Mouse (Mus musculus): Measurements from ENCODE around the gene Frem1. TPM values are rescaled to one million over a fixed set of nuclear protein-coding genes. Genes with fewer than 3 reads are reported as not detected.

The Frem1 gene
- polyA plus RNA-seq, 1 experiment from 2014 or later, result 1.4 TPM

GRCm38 (mm10) chr4:82876656-82877055, 175.5 kb downstream of the Frem1 start:
- no peak for ATAC-seq
- Histone ChIP-seq H3K27me3 (ENCODE audit: control insufficient read depth, insufficient read depth, low read depth, low read length) (no peaks in the 10 kb centered on the region), H3K4me2 (ENCODE audit: low read length) (no peak overlapping the region), H3K4me3 (ENCODE audit: low read depth, low read length) (no peak overlapping the region), H3K9ac (ENCODE audit: low read depth, low read length) (no peak overlapping the region), H3K4me1 (ENCODE audit: control insufficient read depth, insufficient read depth, low read length) (peaks cover 3% of the 10 kb centered on the region; the same call in 1 of the 2 replicates), H3K27ac (ENCODE audit: low read length) (no peak overlapping the region), H3K36me3 (ENCODE audit: control insufficient read depth, insufficient read depth, low read length) (no peaks in the 10 kb centered on the region), H3K9me3 (replicated peaks; ENCODE audit: control insufficient read depth, low read length, poor library complexity, severe bottlenecking) (no peaks in the 10 kb centered on the region)
- WGBS, result 91% methylated on average over 2 of the region's 2 CpGs

DNA sequence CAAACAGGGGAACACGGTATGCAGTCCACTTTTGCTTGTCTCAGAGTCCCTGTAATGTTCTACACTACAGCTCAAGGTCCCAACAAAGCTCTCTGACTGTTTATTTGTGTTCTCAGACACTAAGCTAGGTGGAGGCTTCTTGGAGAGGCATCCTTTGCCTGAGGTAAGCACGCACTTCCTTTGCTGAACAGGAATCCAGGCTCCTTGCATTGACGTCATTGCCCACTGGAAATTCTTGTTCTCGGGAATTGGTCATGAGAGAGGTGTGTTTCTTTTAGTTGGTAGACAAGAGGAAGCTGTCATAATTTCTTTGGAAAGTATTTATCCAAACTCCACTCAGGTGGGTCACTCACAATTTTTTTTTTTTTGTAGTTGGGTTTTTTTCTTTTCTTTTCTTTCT, 176.6 kb downstream of the Frem1 start:
- no peak overlapping the region for H3K4me3 ChIP-seq (ENCODE audit: low read depth, low read length)

GRCm38 (mm10) chr4:82874791-82875190, 177.3 kb downstream of the Frem1 start:
- Histone ChIP-seq H3K36me3 (ENCODE audit: control insufficient read depth, insufficient read depth, low read length) (no peaks in the 10 kb centered on the region), H3K4me1 (ENCODE audit: control insufficient read depth, insufficient read depth, low read length) (peaks cover 3% of the 10 kb centered on the region; the same call in 1 of the 2 replicates), H3K9me3 (replicated peaks; ENCODE audit: control insufficient read depth, low read length, poor library complexity, severe bottlenecking) (no peaks in the 10 kb centered on the region), H3K4me3 (ENCODE audit: low read depth, low read length) (no peak overlapping the region), H3K4me2 (ENCODE audit: low read length) (no peak overlapping the region), H3K9ac (ENCODE audit: low read depth, low read length) (no peak overlapping the region), H3K27me3 (ENCODE audit: control insufficient read depth, insufficient read depth, low read depth, low read length) (no peaks in the 10 kb centered on the region), H3K27ac (ENCODE audit: low read length) (no peak overlapping the region)
- no peak for ATAC-seq
- WGBS, result 74% methylated on average over 4 of the region's 4 CpGs

More for the DNA sequence above, 176.6 kb downstream of the Frem1 start:
- Histone ChIP-seq H3K27ac (ENCODE audit: low read length) (no peak overlapping the region), H3K36me3 (ENCODE audit: control insufficient read depth, insufficient read depth, low read length) (no peaks in the 10 kb centered on the region), H3K9ac (ENCODE audit: low read depth, low read length) (no peak overlapping the region), H3K4me2 (ENCODE audit: low read length) (no peak overlapping the region), H3K27me3 (ENCODE audit: control insufficient read depth, insufficient read depth, low read depth, low read length) (no peaks in the 10 kb centered on the region), H3K4me1 (ENCODE audit: control insufficient read depth, insufficient read depth, low read length) (peaks cover 3% of the 10 kb centered on the region; the same call in 1 of the 2 replicates), H3K9me3 (replicated peaks; ENCODE audit: control insufficient read depth, low read length, poor library complexity, severe bottlenecking) (no peaks in the 10 kb centered on the region)
- no peak for ATAC-seq
- WGBS, result 81% methylated on average over 4 of the region's 4 CpGs

DNA sequence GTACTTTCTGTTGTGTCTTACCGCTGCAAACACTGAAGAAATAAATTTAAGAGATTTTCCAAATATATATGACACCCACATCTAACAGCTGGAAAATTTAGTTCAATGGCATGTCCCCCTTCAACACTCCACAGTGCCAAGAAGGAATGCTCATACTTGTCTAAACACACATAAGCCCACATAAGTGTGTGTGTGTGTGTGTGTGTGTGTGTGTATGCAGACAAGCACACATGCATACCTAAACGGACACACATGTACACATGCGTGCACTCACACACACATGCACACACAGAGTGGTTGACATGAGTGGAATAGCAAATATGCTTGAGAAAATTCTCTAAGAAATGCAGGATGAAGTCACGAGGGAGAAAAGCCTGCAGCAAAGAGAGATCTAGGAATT, 179.6 kb downstream of the Frem1 start:
- ATAC-seq, result no peak
- peaks cover 3% of the 10 kb centered on the region; the same call in 1 of the 2 replicates for H3K4me1 ChIP-seq (ENCODE audit: control insufficient read depth, insufficient read depth, low read length)
- no peaks in the 10 kb centered on the region for H3K27me3 ChIP-seq (ENCODE audit: control insufficient read depth, insufficient read depth, low read depth, low read length)

DNA sequence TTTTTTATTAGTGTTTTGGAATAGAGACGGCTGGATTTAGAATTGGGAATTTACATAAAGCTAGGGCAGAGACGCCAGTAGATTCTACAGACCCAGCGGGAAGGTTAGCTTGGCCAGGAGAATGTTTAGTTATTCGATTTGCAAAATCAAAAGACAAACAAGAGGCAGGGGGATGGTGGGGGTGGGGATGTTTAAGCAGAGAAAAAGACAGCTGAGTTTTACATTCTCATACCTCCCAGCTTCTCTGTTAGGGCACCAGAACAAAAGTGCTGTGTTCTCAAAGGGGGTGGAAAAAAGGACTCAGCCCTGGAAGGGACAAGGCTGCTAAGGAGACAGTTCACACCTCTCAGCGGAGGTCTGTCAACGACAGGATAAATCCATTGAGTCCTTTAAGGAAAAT, 180.0 kb downstream of the Frem1 start:
- Histone ChIP-seq H3K27me3 (ENCODE audit: control insufficient read depth, insufficient read depth, low read depth, low read length) (no peaks in the 10 kb centered on the region), H3K9me3 (replicated peaks; ENCODE audit: control insufficient read depth, low read length, poor library complexity, severe bottlenecking) (no peaks in the 10 kb centered on the region), H3K4me1 (ENCODE audit: control insufficient read depth, insufficient read depth, low read length) (peaks cover 3% of the 10 kb centered on the region; the same call in 1 of the 2 replicates), H3K27ac (ENCODE audit: low read length) (no peak overlapping the region), H3K4me2 (ENCODE audit: low read length) (no peak overlapping the region), H3K36me3 (ENCODE audit: control insufficient read depth, insufficient read depth, low read length) (no peaks in the 10 kb centered on the region), H3K9ac (ENCODE audit: low read depth, low read length) (no peak overlapping the region), H3K4me3 (ENCODE audit: low read depth, low read length) (no peak overlapping the region)
- WGBS, result 19% methylated on average over 6 of the region's 6 CpGs
- ATAC-seq, result no peak

More for the DNA sequence above, 179.6 kb downstream of the Frem1 start:
- Histone ChIP-seq H3K4me3 (ENCODE audit: low read depth, low read length) (no peak overlapping the region), H3K9ac (ENCODE audit: low read depth, low read length) (no peak overlapping the region), H3K9me3 (replicated peaks; ENCODE audit: control insufficient read depth, low read length, poor library complexity, severe bottlenecking) (no peaks in the 10 kb centered on the region), H3K27ac (ENCODE audit: low read length) (no peak overlapping the region), H3K4me2 (ENCODE audit: low read length) (no peak overlapping the region), H3K36me3 (ENCODE audit: control insufficient read depth, insufficient read depth, low read length) (no peaks in the 10 kb centered on the region)
- 77% methylated on average over 4 of the region's 4 CpGs for WGBS

- WGBS, result 92% methylated on average over 5 of the region's 6 CpGs
- no peak for ATAC-seq
These were observed 181.2 kb downstream of the Frem1 start for GRCm38 (mm10) chr4:82870931-82871330.

DNA sequence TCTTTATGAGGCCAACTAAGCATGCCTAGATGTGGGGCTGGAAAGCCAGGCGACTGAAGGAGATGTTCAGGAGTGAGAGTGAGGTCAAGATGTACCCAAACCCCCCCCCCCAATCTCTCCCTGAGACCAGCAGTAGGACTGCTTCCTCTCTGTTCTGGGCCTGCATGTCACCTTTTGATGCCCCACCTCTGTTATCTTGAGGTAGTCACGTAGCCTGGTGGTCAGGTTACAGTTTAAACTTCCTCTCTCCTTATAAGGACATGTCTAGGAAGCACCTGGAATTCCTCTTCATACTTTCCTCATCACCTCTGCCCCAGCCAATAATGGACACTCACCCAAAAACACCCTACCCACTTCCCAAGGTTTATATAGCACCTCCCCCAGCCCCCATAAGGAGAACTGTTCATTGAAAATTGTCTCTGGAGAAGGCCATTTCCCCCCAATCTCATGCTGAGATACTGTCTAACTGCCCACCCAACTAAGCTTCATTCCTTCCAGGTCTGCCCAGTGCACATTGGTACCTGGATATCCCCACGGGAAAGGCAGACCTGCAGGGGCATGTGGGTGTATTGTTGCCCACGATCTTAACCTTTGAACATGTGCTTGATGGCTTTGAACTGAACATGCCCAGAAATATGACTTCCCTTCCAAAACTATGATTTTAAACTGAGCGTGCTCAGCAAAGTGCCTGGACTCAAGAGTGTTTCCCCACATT, 184.3 kb downstream of the Frem1 start:
- Histone ChIP-seq H3K4me1 (ENCODE audit: control insufficient read depth, insufficient read depth, low read length) (peaks cover 3% of the 10 kb centered on the region; the same call in 1 of the 2 replicates), H3K4me2 (ENCODE audit: low read length) (no peak overlapping the region), H3K9ac (ENCODE audit: low read depth, low read length) (no peak overlapping the region), H3K9me3 (replicated peaks; ENCODE audit: control insufficient read depth, low read length, poor library complexity, severe bottlenecking) (no peaks in the 10 kb centered on the region), H3K36me3 (ENCODE audit: control insufficient read depth, insufficient read depth, low read length) (no peaks in the 10 kb centered on the region), H3K4me3 (ENCODE audit: low read depth, low read length) (no peak overlapping the region), H3K27ac (ENCODE audit: low read length) (no peak overlapping the region), H3K27me3 (ENCODE audit: control insufficient read depth, insufficient read depth, low read depth, low read length) (no peaks in the 10 kb centered on the region)
- WGBS, result 92% methylated on average over 5 of the region's 5 CpGs
- ATAC-seq, result no peak

More at GRCm38 (mm10) chr4:82870931-82871330, 181.2 kb downstream of the Frem1 start:
- Histone ChIP-seq H3K36me3 (ENCODE audit: control insufficient read depth, insufficient read depth, low read length) (no peaks in the 10 kb centered on the region), H3K4me3 (ENCODE audit: low read depth, low read length) (no peak overlapping the region), H3K9ac (ENCODE audit: low read depth, low read length) (no peak overlapping the region), H3K4me1 (ENCODE audit: control insufficient read depth, insufficient read depth, low read length) (peaks cover 3% of the 10 kb centered on the region; the same call in 1 of the 2 replicates), H3K4me2 (ENCODE audit: low read length) (no peak overlapping the region), H3K27me3 (ENCODE audit: control insufficient read depth, insufficient read depth, low read depth, low read length) (no peaks in the 10 kb centered on the region), H3K9me3 (replicated peaks; ENCODE audit: control insufficient read depth, low read length, poor library complexity, severe bottlenecking) (no peaks in the 10 kb centered on the region), H3K27ac (ENCODE audit: low read length) (no peak overlapping the region)

DNA sequence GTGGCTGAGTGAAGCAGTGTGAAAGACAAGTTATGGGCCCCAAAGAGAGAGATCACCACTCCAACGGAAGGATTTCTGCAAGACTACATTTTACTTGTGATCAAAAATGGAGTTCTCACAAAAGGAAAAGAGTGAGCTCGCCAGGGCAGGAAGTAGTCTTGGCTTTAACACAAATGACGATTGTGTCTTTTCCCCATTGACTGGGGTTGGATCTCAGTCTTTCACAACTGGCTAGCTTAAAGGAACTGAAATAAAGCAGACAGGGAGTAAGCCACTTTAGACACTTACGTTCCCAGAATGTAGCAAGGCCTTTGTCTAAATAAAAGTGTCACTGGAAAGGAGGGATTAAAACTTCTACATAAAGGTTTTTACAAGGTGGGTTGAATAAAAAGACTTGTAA, 185.0 kb downstream of the Frem1 start:
- Histone ChIP-seq H3K27me3 (ENCODE audit: control insufficient read depth, insufficient read depth, low read depth, low read length) (no peaks in the 10 kb centered on the region), H3K4me3 (ENCODE audit: low read depth, low read length) (no peak overlapping the region), H3K9ac (ENCODE audit: low read depth, low read length) (no peak overlapping the region), H3K27ac (ENCODE audit: low read length) (no peak overlapping the region), H3K9me3 (replicated peaks; ENCODE audit: control insufficient read depth, low read length, poor library complexity, severe bottlenecking) (no peaks in the 10 kb centered on the region), H3K4me2 (ENCODE audit: low read length) (no peak overlapping the region), H3K36me3 (ENCODE audit: control insufficient read depth, insufficient read depth, low read length) (no peaks in the 10 kb centered on the region), H3K4me1 (ENCODE audit: control insufficient read depth, insufficient read depth, low read length) (peaks cover 1% of the 10 kb centered on the region; the same call in 1 of the 2 replicates)
- no peak for ATAC-seq
- WGBS, result 24% methylated on average over 4 of the region's 4 CpGs

DNA sequence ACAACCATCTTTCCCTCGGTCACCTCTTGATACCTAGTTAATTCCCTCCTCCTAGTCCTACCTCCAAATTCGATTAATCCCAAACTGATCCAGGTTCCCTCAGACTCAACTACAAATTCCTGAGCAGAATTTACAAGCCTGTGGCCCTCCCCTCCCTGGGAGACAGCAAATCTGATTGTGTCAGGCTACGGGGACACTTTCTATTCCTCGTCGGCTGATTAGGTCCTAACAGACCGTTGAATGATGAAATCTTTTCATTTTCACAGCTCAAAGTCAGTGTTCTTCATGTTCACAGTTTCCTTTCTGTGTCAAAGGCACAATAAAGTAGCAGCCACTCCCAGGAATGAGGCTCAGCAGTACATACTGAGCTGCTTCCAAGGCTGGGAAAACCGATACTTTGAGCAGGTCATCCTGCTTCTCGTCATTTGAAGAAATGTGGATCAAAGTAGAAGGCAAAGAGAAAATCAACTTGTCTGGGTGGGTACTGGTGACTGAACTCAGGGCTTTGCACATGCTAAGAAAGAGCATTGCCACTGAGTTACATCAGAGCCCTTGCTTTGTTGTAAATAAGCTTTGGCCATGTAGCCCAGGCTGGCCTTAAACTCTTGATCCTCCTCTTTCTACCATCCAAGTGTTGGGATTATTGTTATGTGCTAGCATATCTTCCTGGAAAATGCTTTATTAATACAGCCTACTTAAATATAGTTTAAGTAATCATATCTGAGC, 187.0 kb downstream of the Frem1 start:
- H3K4me2 ChIP-seq (ENCODE audit: low read length), result no peak overlapping the region
- no peaks in the 10 kb centered on the region for H3K36me3 ChIP-seq (ENCODE audit: control insufficient read depth, insufficient read depth, low read length)
- H3K4me1 ChIP-seq (ENCODE audit: control insufficient read depth, insufficient read depth, low read length), result no peaks in the 10 kb centered on the region; the same call in 1 of the 2 replicates
- H3K4me3 ChIP-seq (ENCODE audit: low read depth, low read length), result no peak overlapping the region
- H3K27me3 ChIP-seq (ENCODE audit: control insufficient read depth, insufficient read depth, low read depth, low read length), result no peaks in the 10 kb centered on the region
- 73% methylated on average over 8 of the region's 8 CpGs for WGBS
- no peak overlapping the region for H3K9ac ChIP-seq (ENCODE audit: low read depth, low read length)
- no peaks in the 10 kb centered on the region for H3K9me3 ChIP-seq (replicated peaks; ENCODE audit: control insufficient read depth, low read length, poor library complexity, severe bottlenecking)
- H3K27ac ChIP-seq (ENCODE audit: low read length), result no peak overlapping the region
- no peak for ATAC-seq

Data from midbrain, embryonic 16.5 days (tissue).